Mouse (Mus musculus) thymus, adult 2 months (tissue): ENCODE results near the gene Strip2. TPM values are rescaled to one million over a fixed set of nuclear protein-coding genes. Genes with fewer than 3 reads are reported as not detected.
A peak's percentile ranks its signal among the peaks of the same experiment; 100 is the strongest.

Experiments
- DNase-seq: peaks from one replicate; pipeline ENCODE4 v3.0.0; 2021
- H3K27ac ChIP-seq: fragments of 200-500 bp; 2 replicates; pipeline ENCODE4 v1.5.1; 2012; ENCODE audit warnings: low read length, control low read depth; ENCODE audit not compliant: control insufficient read depth, insufficient read depth
- H3K27me3 ChIP-seq: fragments of 200-500 bp; 2 replicates; pipeline ENCODE4 v1.6.1; 2012; ENCODE audit warnings: mild to moderate bottlenecking, low read length, moderate library complexity, mixed read lengths; ENCODE audit not compliant: control insufficient read depth, insufficient read depth
- H3K36me3 ChIP-seq: fragments of 200-500 bp; 2 replicates; pipeline ENCODE4 v1.6.1; 2012; ENCODE audit warnings: mild to moderate bottlenecking, low read length, moderate library complexity; ENCODE audit not compliant: control insufficient read depth, insufficient read depth
- H3K4me1 ChIP-seq: fragments of 200-500 bp; replicated peaks from 2 replicates; pipeline ENCODE4 v1.6.1; 2012; ENCODE audit warnings: low read length; ENCODE audit not compliant: control insufficient read depth, insufficient read depth
- H3K4me3 ChIP-seq: fragments of 200-500 bp; 2 replicates; pipeline ENCODE4 v1.5.1; 2012; ENCODE audit warnings: mild to moderate bottlenecking, low read length, control low read depth, moderate library complexity; ENCODE audit not compliant: control insufficient read depth, insufficient read depth
- CTCF ChIP-seq: fragments of 200-500 bp; IDR thresholded peaks from 2 replicates; pipeline ENCODE4 v1.5.1; 2012; ENCODE audit warnings: mild to moderate bottlenecking, control low read depth, low read length, moderate library complexity, borderline replicate concordance; ENCODE audit not compliant: control insufficient read depth, poor library complexity, insufficient read depth; ENCODE audit errors: extremely low read depth
- POLR2A ChIP-seq: fragments of 200-500 bp; IDR thresholded peaks from 2 replicates; pipeline ENCODE4 v1.6.1; 2012; ENCODE audit warnings: mild to moderate bottlenecking, low read length, control low read depth, moderate library complexity; ENCODE audit not compliant: control insufficient read depth, poor library complexity, insufficient read depth; ENCODE audit errors: extremely low read depth
- WGBS: fragments of 180-500 bp; shearing (Covaris S2); methylation state at CpG from one replicate; pipeline ENCODE4 v1.1.7; 2018; 5-methylcytosine and 5-hydroxymethylcytosine counted together
- polyA plus RNA-seq: library from polyadenylated mRNA; depleted of rRNA; stranded (reverse); fragments of >200 nt; gene quantifications from 2 replicates; pipeline ENCODE4 v1.2.3, GENCODE M21; 2012

Gene Strip2
- polyA plus RNA-seq, 1 experiment = 6.6 TPM

DNA sequence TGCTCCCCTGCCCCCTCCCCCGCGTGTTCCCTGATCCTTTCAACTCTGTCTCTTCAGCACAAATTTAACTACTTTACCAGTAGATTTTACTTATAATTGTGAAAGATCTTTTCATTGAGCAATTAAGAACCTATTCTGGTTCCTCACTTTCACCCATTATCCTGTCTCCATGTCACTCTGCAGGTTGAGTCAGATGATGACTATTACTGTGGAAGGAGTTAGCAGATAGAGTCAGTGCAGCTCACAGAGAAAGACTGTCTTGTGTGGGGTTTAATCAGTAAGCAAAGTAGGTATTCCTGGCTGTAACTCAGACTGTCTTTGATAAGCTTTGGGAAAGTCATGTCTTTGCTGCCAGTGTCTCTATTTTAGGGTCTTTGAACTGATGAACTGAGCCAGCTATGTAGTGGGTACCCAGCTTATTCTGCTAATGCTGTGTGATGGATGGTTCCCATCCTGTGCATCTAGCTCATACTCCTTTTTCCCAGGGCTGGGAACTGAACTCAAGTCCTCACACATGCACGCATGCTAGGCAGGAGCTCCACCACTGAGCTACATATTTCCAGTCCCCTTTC is 13.4 kb upstream of the Strip2 start:
- no peak overlapping the region for H3K4me3 ChIP-seq
- 96% methylated on average over 3 of the region's 3 CpGs for WGBS
- no peak overlapping the region for H3K27ac ChIP-seq
- no peaks in the 10 kb centered on the region for H3K27me3 ChIP-seq
- no peak for TF ChIP-seq POLR2A
- no peak for TF ChIP-seq CTCF
- no peaks in the 10 kb centered on the region; the same call in 1 of the 2 replicates for H3K36me3 ChIP-seq
- no peak for DNase-seq
- peaks cover 10% of the 10 kb centered on the region for H3K4me1 ChIP-seq

DNA sequence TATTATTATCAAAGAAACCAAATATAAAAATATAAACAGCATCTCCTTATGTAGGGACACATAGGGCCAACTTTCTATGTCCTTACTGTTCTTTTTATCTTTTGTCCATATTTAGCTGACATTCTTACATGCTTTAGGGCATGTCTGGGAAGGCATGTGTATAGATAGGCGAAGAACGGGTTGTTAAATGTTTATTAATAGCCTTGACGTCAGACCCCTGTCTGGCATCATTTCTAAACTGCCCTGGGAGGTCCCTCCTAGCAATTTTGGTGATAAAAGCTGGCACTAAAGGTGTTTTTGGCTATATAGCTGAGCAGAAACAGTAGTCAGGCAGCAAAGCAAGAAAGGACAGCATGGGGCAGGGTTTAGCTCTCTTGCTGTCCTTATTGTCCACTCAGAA is 12.5 kb upstream of the Strip2 start:
- no peaks in the 10 kb centered on the region for H3K27me3 ChIP-seq
- 97% methylated on average over 3 of the region's 3 CpGs for WGBS
- no peak for DNase-seq
- H3K4me3 ChIP-seq = no peak overlapping the region
- H3K36me3 ChIP-seq = peaks cover under 1% of the 10 kb centered on the region
- no peak overlapping the region for H3K27ac ChIP-seq
- no peak for TF ChIP-seq POLR2A
- no peak for TF ChIP-seq CTCF
- H3K4me1 ChIP-seq = peaks cover 7% of the 10 kb centered on the region

DNA sequence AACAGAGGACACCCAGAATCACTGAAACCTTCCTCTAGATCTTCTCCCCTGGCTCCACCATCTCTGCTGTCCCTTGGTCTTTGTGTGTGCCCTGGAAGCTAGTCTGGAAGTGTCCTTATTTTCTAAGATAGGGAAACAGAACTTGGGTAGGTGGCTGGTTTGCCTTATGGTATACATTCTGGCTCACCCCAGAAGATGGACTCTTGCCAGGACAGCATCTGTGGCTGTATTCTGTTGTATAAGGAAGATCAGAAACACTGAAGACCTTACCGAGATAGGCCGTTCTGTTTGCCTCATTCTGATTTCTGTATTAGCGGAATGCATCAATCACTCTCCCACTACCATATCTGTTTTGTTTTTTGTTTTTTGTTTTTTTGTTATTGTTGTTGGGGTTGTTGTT is 6.2 kb upstream of the Strip2 start:
- H3K4me3 ChIP-seq = no peak overlapping the region
- H3K27ac ChIP-seq = no peak overlapping the region
- over 99% methylated on average over 3 of the region's 3 CpGs for WGBS

DNA sequence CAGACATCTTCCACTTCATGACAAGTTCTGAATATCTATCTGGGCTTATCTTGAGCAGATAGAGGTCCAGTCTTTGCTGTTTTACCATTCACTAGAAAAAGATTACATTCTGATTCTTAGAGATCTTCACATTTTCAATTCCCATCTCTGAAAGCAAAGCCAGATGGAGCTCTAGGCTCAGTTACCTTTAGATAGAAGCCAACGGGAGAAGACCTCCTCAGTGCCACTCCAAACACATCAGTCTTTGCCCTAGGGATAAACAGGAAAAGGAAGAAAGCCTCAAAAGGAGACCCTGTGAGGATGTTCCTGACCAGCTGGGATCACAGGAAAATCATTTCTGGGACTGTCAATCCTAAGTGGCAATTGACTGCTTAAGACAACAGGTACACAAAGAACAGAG is 3.1 kb upstream of the Strip2 start:
- DNase-seq = no peak
- peaks cover 9% of the 10 kb centered on the region for H3K4me1 ChIP-seq
- 84% methylated on average over 1 of the region's 1 CpGs for WGBS
- TF ChIP-seq CTCF = no peak
- TF ChIP-seq POLR2A = no peak
- H3K27ac ChIP-seq = no peak overlapping the region
- no peak overlapping the region for H3K4me3 ChIP-seq
- no peaks in the 10 kb centered on the region for H3K27me3 ChIP-seq
- peaks cover 4% of the 10 kb centered on the region for H3K36me3 ChIP-seq

More for the DNA sequence above, 6.2 kb upstream of the Strip2 start:
- no peak for TF ChIP-seq POLR2A
- TF ChIP-seq CTCF = no peak
- DNase-seq = no peak
- Histone ChIP-seq H3K36me3 (peaks cover 4% of the 10 kb centered on the region), H3K4me1 (no peaks in the 10 kb centered on the region), H3K27me3 (no peaks in the 10 kb centered on the region)

DNA sequence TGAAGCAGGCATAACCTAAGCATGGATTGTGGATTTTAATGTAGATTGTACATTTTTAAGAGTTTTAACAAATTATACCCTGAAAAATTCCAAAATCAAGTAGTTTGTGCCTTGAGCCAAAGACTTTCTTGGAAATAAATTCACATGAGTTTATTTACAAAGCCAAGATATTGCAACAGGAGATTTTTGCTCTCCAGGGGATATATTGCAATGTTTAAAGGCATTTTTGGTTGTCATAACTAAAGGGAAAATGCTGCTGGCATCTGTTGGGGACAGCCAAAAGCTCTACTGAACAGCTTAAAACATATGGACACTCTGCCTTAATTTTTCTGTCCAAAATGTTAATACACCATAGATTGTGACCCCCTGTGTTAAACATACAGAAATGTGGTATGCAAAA is 2.7 kb upstream of the Strip2 start:
- H3K36me3 ChIP-seq = peaks cover 4% of the 10 kb centered on the region
- H3K27ac ChIP-seq = no peak overlapping the region
- TF ChIP-seq CTCF = no peak
- TF ChIP-seq POLR2A = no peak
- DNase-seq = no peak
- no peak overlapping the region for H3K4me3 ChIP-seq
- H3K4me1 ChIP-seq = peaks cover 9% of the 10 kb centered on the region
- no peaks in the 10 kb centered on the region for H3K27me3 ChIP-seq

DNA sequence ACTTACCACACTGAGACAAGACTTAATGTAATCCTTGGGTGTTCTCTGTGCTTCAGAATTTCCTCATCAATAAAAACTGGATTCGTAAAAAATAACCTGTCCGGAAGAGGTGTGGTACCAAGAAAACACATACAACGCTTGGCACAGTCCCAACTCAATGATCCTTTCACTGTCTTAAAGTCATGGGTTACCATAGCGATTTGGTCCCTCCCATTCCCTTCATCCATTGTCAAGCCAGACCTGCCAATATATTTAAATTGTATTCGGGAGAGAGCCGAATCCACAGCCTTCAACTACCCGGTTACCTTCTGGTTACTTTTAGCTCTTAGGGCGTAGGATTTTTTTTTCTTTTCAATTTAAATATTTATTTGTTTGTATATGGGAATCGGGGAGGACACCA is 976 bp upstream of the Strip2 start:
- no peak for DNase-seq
- TF ChIP-seq POLR2A (no peak), CTCF (no peak)
- peaks cover 9% of the 10 kb centered on the region for H3K4me1 ChIP-seq
- no peaks in the 10 kb centered on the region for H3K27me3 ChIP-seq
- no peak overlapping the region for H3K27ac ChIP-seq
- no peaks in the 10 kb centered on the region for H3K36me3 ChIP-seq
- no peak overlapping the region for H3K4me3 ChIP-seq
- WGBS = 80% methylated on average over 9 of the region's 9 CpGs

DNA sequence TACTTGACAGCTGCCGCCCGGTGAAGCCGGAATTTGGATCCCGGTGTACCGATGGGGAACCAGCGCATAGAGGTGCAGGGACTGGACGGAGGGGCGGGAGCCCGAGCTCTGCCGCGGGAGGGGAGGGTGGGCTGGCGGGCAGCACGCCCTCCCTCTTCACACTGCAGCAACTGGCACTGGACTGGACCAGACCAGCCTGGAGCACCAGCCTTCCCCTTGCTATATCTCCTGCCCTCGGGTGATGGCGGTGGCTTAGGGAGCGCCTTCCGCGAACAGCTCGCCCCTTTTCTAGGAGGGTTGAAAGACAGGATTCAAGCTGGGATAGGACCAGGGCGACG is 540 bp downstream of the Strip2 start:
- Histone ChIP-seq H3K27me3 (no peaks in the 10 kb centered on the region), H3K27ac (no peak overlapping the region), H3K36me3 (no peaks in the 10 kb centered on the region), H3K4me1 (peaks cover 9% of the 10 kb centered on the region), H3K4me3 (peak overlapping the region; percentile 66)
- DNase-seq = no peak
- WGBS = 1% methylated on average over 21 of the region's 21 CpGs
- TF ChIP-seq CTCF (no peak), POLR2A (no peak)
